Mouse (Mus musculus) lung, adult 18-20 months (tissue): Measurements from ENCODE around the gene Ugt2b34.
"Not testable (repeated sequence)": the region's sequence is repeated elsewhere in the genome, so short reads cannot be mapped to it uniquely, and the experiment has no call there.

Source experiments
- DNase-seq, 2 experiments: peaks; one replicate each; pipeline ENCODE4 v3.0.0; 2022; ENCODE audit warnings: mixed read lengths in 2 of 2

Ugt2b34 gene

GRCm38 (mm10) chr5:86906758-86907157 lies at the start of gene Ugt2b34:
Gene Ugt2b34 (minus strand): TSS chr5:86906937.
- no peak for DNase-seq

- DNase-seq: no peak
Measured at GRCm38 (mm10) chr5:86942111-86942510, 35.4 kb upstream of the Ugt2b34 start.

GRCm38 (mm10) chr5:86926426-86926825 lies 19.7 kb upstream of the Ugt2b34 start, which contains the start of gene Ugt2b1:
Gene Ugt2b1 (minus strand): TSS chr5:86926530.
- DNase-seq: no peak

GRCm38 (mm10) chr5:86920661-86921233 lies 14.0 kb upstream of the Ugt2b34 start:
- no peak for DNase-seq

- DNase-seq: no peak
Measured at GRCm38 (mm10) chr5:86911357-86912099, 4.8 kb upstream of the Ugt2b34 start.

GRCm38 (mm10) chr5:86910770-86911169 lies 4.0 kb upstream of the Ugt2b34 start:
- no peak for DNase-seq

- no peak for DNase-seq
Measured at GRCm38 (mm10) chr5:86889933-86890332, 16.8 kb downstream of the Ugt2b34 start.

- no peak for DNase-seq
Measured at GRCm38 (mm10) chr5:86888420-86888819, 18.3 kb downstream of the Ugt2b34 start.

GRCm38 (mm10) chr5:86887081-86887480 lies 19.7 kb downstream of the Ugt2b34 start:
- no peak for DNase-seq

- DNase-seq: no peak
Measured at GRCm38 (mm10) chr5:86886620-86887019, 20.1 kb downstream of the Ugt2b34 start.

- DNase-seq: peak in 1 of 2 experiments; percentile 1
Measured at GRCm38 (mm10) chr5:86871877-86872276, 34.9 kb downstream of the Ugt2b34 start.

GRCm38 (mm10) chr5:86858336-86858735 lies 48.4 kb downstream of the Ugt2b34 start:
- no peak for DNase-seq

GRCm38 (mm10) chr5:86857682-86858081 lies 49.1 kb downstream of the Ugt2b34 start:
- no peak for DNase-seq

GRCm38 (mm10) chr5:86856505-86856904 lies 50.2 kb downstream of the Ugt2b34 start:
- not testable (repeated sequence) for DNase-seq

GRCm38 (mm10) chr5:86851658-86852057 lies 55.1 kb downstream of the Ugt2b34 start:
- DNase-seq: no peak

GRCm38 (mm10) chr5:86850104-86850503 lies 56.6 kb downstream of the Ugt2b34 start:
- DNase-seq: no peak

- not testable (repeated sequence) for DNase-seq
Measured at GRCm38 (mm10) chr5:86841261-86841660, 65.5 kb downstream of the Ugt2b34 start.

GRCm38 (mm10) chr5:86840207-86840606 lies 66.5 kb downstream of the Ugt2b34 start:
- no peak for DNase-seq
